Comparison of ENCODE assay signal across 8 mouse cellular contexts in the genomic region with DNA sequence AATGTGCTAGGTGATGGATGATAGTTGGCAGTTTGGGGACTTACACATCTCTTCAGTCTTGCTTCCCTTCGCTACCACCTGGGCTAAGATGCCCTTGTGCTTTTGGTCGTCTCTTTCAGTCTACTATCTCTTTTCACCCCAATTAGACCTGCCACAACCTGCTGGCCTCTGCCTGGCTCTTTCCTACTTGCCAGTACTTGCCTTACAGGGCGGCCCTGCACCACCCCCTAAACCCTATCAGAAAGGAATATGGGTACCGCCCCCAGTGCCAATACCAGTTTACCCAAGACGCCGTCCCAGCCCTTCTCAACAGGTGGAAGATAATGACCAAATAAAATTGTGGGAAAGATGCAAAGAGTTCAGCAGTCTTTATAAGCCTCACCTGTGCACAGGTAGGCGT. TPM values are rescaled to one million over a fixed set of nuclear protein-coding genes. Genes with fewer than 3 reads are reported as not detected.
DNase-seq lines count a peak whose midpoint lies in the region; ATAC-seq and TF ChIP-seq lines count a peak whose summit lies in the region.

No protein-coding gene starts in this region.

- TF ChIP-seq POLR2A in ES-Bruce4 (IDR thresholded peaks at IDR 0.05; ENCODE audit: insufficient read depth, low read length): no peak

- H3K4me3 ChIP-seq in heart, embryonic 12.5 days: peak overlapping the region; percentile 72
- H3K4me3 ChIP-seq in ES-Bruce4 (ENCODE audit: low read depth, low read length): peak overlapping the region; percentile 61
- peak overlapping the region; percentile 63 for H3K4me3 ChIP-seq in forebrain, embryonic 16.5 days (replicated peaks; ENCODE audit: low read length)
- peak overlapping the region; percentile 68 for H3K4me3 ChIP-seq in liver, embryonic 16.5 days (ENCODE audit: low read depth, low read length)

- no peaks in the 10 kb centered on the region for H3K9me3 ChIP-seq in heart, embryonic 12.5 days (replicated peaks)
- no peaks in the 10 kb centered on the region for H3K9me3 ChIP-seq in ES-Bruce4 (replicated peaks; ENCODE audit: control insufficient read depth, insufficient read depth, low read length, poor library complexity, severe bottlenecking)
- H3K9me3 ChIP-seq in forebrain, embryonic 16.5 days (ENCODE audit: control insufficient read depth, low read length): no peaks in the 10 kb centered on the region
- no peaks in the 10 kb centered on the region for H3K9me3 ChIP-seq in liver, embryonic 16.5 days (replicated peaks; ENCODE audit: control insufficient read depth, low read length)

- DNase-seq in heart, adult 9 months (ENCODE audit: low spot score in 2 of 2): no peak
- no peak for DNase-seq in right cerebral cortex, postnatal 36 days (ENCODE audit: low spot score in 2 of 2)
- DNase-seq in spleen, postnatal 4 days (ENCODE audit: low spot score in 2 of 2): no peak
- no peak for DNase-seq in spleen, postnatal 14 days (ENCODE audit: low spot score in 2 of 2)

- no peak for TF ChIP-seq EP300 in ES-Bruce4 (IDR thresholded peaks at IDR 0.05; ENCODE audit: insufficient read depth, low read depth, low read length)

- peak overlapping the region; percentile 100 for H3K4me2 ChIP-seq in heart, embryonic 12.5 days
- peak overlapping the region; percentile 97 for H3K4me2 ChIP-seq in forebrain, embryonic 16.5 days (ENCODE audit: low read length)
- peak overlapping the region; percentile 98 for H3K4me2 ChIP-seq in liver, embryonic 16.5 days (ENCODE audit: low read depth, low read length)

- peaks cover 37% of the 10 kb centered on the region for H3K27me3 ChIP-seq in heart, embryonic 12.5 days (replicated peaks)
- peaks cover 13% of the 10 kb centered on the region for H3K27me3 ChIP-seq in ES-Bruce4 (ENCODE audit: control insufficient read depth, insufficient read depth, low read length, poor library complexity, severe bottlenecking)
- no peaks in the 10 kb centered on the region for H3K27me3 ChIP-seq in forebrain, embryonic 16.5 days (replicated peaks; ENCODE audit: control insufficient read depth, insufficient read depth, low read length)
- H3K27me3 ChIP-seq in liver, embryonic 16.5 days (ENCODE audit: control insufficient read depth, insufficient read depth, low read depth, low read length): peaks cover 30% of the 10 kb centered on the region

- ATAC-seq in heart, embryonic 12.5 days (ENCODE audit: insufficient number of reproducible peaks, low FRiP score): peak; percentile 12; the same call in 1 of the 2 replicates
- 0 out of 2 replicates have a peak, but pooled peaks have one; percentile 8 for ATAC-seq in forebrain, embryonic 16.5 days
- ATAC-seq in liver, embryonic 16.5 days (ENCODE audit: low read depth): peak; percentile 27; the same call in 1 of the 2 replicates

- H3K36me3 ChIP-seq in heart, embryonic 12.5 days: peaks cover 37% of the 10 kb centered on the region
- H3K36me3 ChIP-seq in ES-Bruce4 (ENCODE audit: control insufficient read depth, insufficient read depth, low read length, poor library complexity, severe bottlenecking): peaks cover 27% of the 10 kb centered on the region
- H3K36me3 ChIP-seq in forebrain, embryonic 16.5 days (ENCODE audit: control insufficient read depth, insufficient read depth): peaks cover 15% of the 10 kb centered on the region
- peaks cover 23% of the 10 kb centered on the region for H3K36me3 ChIP-seq in liver, embryonic 16.5 days (ENCODE audit: control insufficient read depth, insufficient read depth)

- WGBS in heart, embryonic 12.5 days: 28% methylated on average over 7 of the region's 7 CpGs
- WGBS in forebrain, embryonic 16.5 days: 29% methylated on average over 7 of the region's 7 CpGs
- WGBS in liver, embryonic 16.5 days (ENCODE audit: insufficient replicate concordance): 30% methylated on average over 7 of the region's 7 CpGs

- TF ChIP-seq CTCF in ES-Bruce4 (IDR thresholded peaks at IDR 0.05; ENCODE audit: low read depth, low read length): no peak

- no peak overlapping the region; the same call in 1 of the 2 replicates for H3K9ac ChIP-seq in heart, embryonic 12.5 days
- H3K9ac ChIP-seq in ES-Bruce4 (ENCODE audit: low read depth, poor library complexity, severe bottlenecking): peak overlapping the region; percentile 88
- no peak overlapping the region; the same call in 1 of the 2 replicates for H3K9ac ChIP-seq in forebrain, embryonic 16.5 days (replicated peaks; ENCODE audit: low read depth, low read length)
- no peak overlapping the region for H3K9ac ChIP-seq in liver, embryonic 16.5 days (ENCODE audit: low read depth, low read length)

- no peak overlapping the region for H3K27ac ChIP-seq in heart, embryonic 12.5 days (ENCODE audit: poor library complexity, severe bottlenecking)
- H3K27ac ChIP-seq in ES-Bruce4 (ENCODE audit: insufficient read depth, low read length): no peak overlapping the region
- no peak overlapping the region for H3K27ac ChIP-seq in forebrain, embryonic 16.5 days (ENCODE audit: low read length)
- no peak overlapping the region for H3K27ac ChIP-seq in liver, embryonic 16.5 days (ENCODE audit: low read length)

- H3K4me1 ChIP-seq in heart, embryonic 12.5 days (replicated peaks): peaks cover 18% of the 10 kb centered on the region
- no peaks in the 10 kb centered on the region for H3K4me1 ChIP-seq in ES-Bruce4 (ENCODE audit: control insufficient read depth, insufficient read depth, low read length)
- peaks cover 20% of the 10 kb centered on the region for H3K4me1 ChIP-seq in forebrain, embryonic 16.5 days (replicated peaks; ENCODE audit: control insufficient read depth, insufficient read depth, low read length)
- peaks cover 16% of the 10 kb centered on the region for H3K4me1 ChIP-seq in liver, embryonic 16.5 days (ENCODE audit: control insufficient read depth, low read depth, low read length)

RNA-seq across cellular contexts. Expression of gene Rapgefl1, which starts 0.5 kb away (rescaled TPM):
- 0.51 and 1.0 TPM in 2 replicates for polyA plus RNA-seq in heart, embryonic 12.5 days (2016; fragmentation: Nextera tagmentation; extraction: Ambion mirVana)
- polyA plus RNA-seq in ES-Bruce4 (2011; ENCODE audit: insufficient read depth, insufficient read length, low read depth, missing spikeins): 3.5 and 4.0 TPM in 2 replicates
- polyA plus RNA-seq in forebrain, embryonic 16.5 days (2015; fragmentation: Nextera tagmentation; extraction: Ambion mirVana): 4.5 and 7.3 TPM in 2 replicates
- 0.06 and 0.18 TPM in 2 replicates for polyA plus RNA-seq in liver, embryonic 16.5 days (2015; fragmentation: Nextera tagmentation; extraction: Ambion mirVana)

RNA-seq across cellular contexts. Expression of gene Wipf2, which starts 27.3 kb away (rescaled TPM):
- 3.0 and 3.3 TPM in 2 replicates for polyA plus RNA-seq in heart, embryonic 12.5 days (2016; fragmentation: Nextera tagmentation; extraction: Ambion mirVana)
- 36.5 and 40.3 TPM in 2 replicates for polyA plus RNA-seq in ES-Bruce4 (2011; ENCODE audit: insufficient read depth, insufficient read length, low read depth, missing spikeins)
- polyA plus RNA-seq in forebrain, embryonic 16.5 days (2015; fragmentation: Nextera tagmentation; extraction: Ambion mirVana): 4.6 and 5.1 TPM in 2 replicates
- polyA plus RNA-seq in liver, embryonic 16.5 days (2015; fragmentation: Nextera tagmentation; extraction: Ambion mirVana): 1.2 and 1.6 TPM in 2 replicates

RNA-seq across cellular contexts. Expression of gene Casc3, which starts 31.4 kb away (rescaled TPM):
- 31.8 and 33.3 TPM in 2 replicates for polyA plus RNA-seq in heart, embryonic 12.5 days (2016; fragmentation: Nextera tagmentation; extraction: Ambion mirVana)
- 55.0 and 57.7 TPM in 2 replicates for polyA plus RNA-seq in ES-Bruce4 (2011; ENCODE audit: insufficient read depth, insufficient read length, low read depth, missing spikeins)
- polyA plus RNA-seq in forebrain, embryonic 16.5 days (2015; fragmentation: Nextera tagmentation; extraction: Ambion mirVana): 52.5 and 54.6 TPM in 2 replicates
- 11.6 and 13.6 TPM in 2 replicates for polyA plus RNA-seq in liver, embryonic 16.5 days (2015; fragmentation: Nextera tagmentation; extraction: Ambion mirVana)

RNA-seq across cellular contexts. Expression of gene Msl1, which starts 40.8 kb away (rescaled TPM):
- polyA plus RNA-seq in heart, embryonic 12.5 days (2016; fragmentation: Nextera tagmentation; extraction: Ambion mirVana): 20.3 and 21.4 TPM in 2 replicates
- polyA plus RNA-seq in ES-Bruce4 (2011; ENCODE audit: insufficient read depth, insufficient read length, low read depth, missing spikeins): 68.7 and 69.1 TPM in 2 replicates
- 27.7 and 32.0 TPM in 2 replicates for polyA plus RNA-seq in forebrain, embryonic 16.5 days (2015; fragmentation: Nextera tagmentation; extraction: Ambion mirVana)
- polyA plus RNA-seq in liver, embryonic 16.5 days (2015; fragmentation: Nextera tagmentation; extraction: Ambion mirVana): 4.9 and 5.3 TPM in 2 replicates
